Mouse (Mus musculus) layer of hippocampus, adult 18-20 months (tissue): ENCODE results near the gene Olfr1368. TPM values are rescaled to one million over a fixed set of nuclear protein-coding genes. Genes with fewer than 3 reads are reported as not detected.
A peak's percentile ranks its signal among the peaks of the same experiment; 100 is the strongest.
"Not testable (repeated sequence)": the region's sequence is repeated elsewhere in the genome, so short reads cannot be mapped to it uniquely, and the experiment has no call there.

Experiments used
- DNase-seq, 2 experiments: peaks; one replicate each; pipeline ENCODE4 v3.0.0; 2022; ENCODE audit warnings: low spot score in 2 of 2
- total RNA-seq, 2 experiments: library from RNA; stranded (reverse); gene quantifications; 2 replicates each; pipeline ENCODE4 v1.2.3; 2021

The Olfr1368 gene
- total RNA-seq, 2 experiments from 2014 or later = not detected

- DNase-seq = peak; percentile 19 to 45
These were observed 22.8 kb upstream of the Olfr1368 start for GRCm38 (mm10) chr13:21168371-21169011.

GRCm38 (mm10) chr13:21167910-21168300, 22.2 kb upstream of the Olfr1368 start:
- DNase-seq = peak in 1 of 2 experiments; percentile 55

- peak; percentile 63 to 94 for DNase-seq
These were observed 21.6 kb upstream of the Olfr1368 start for GRCm38 (mm10) chr13:21166936-21167909.

GRCm38 (mm10) chr13:21162591-21162990, 16.9 kb upstream of the Olfr1368 start:
- no peak for DNase-seq

- no peak for DNase-seq
These were observed 15.9 kb upstream of the Olfr1368 start for GRCm38 (mm10) chr13:21161591-21161990.

GRCm38 (mm10) chr13:21160657-21161590, 15.3 kb upstream of the Olfr1368 start:
- peak; percentile 89 to 96 for DNase-seq

GRCm38 (mm10) chr13:21160041-21160511, 14.4 kb upstream of the Olfr1368 start:
- DNase-seq = peak in 1 of 2 experiments; percentile 13

- peak in 1 of 2 experiments; percentile 27 for DNase-seq
These were observed 13.8 kb upstream of the Olfr1368 start for GRCm38 (mm10) chr13:21159475-21159819.

- peak; percentile 68 to 92 for DNase-seq
These were observed 13.3 kb upstream of the Olfr1368 start for GRCm38 (mm10) chr13:21158785-21159474.

GRCm38 (mm10) chr13:21158071-21158470, 12.4 kb upstream of the Olfr1368 start:
- no peak for DNase-seq

- no peak for DNase-seq
These were observed 10.2 kb upstream of the Olfr1368 start for GRCm38 (mm10) chr13:21155888-21156287.

- DNase-seq = no peak
These were observed 3.2 kb downstream of the Olfr1368 start for GRCm38 (mm10) chr13:21142421-21142820.

- not testable (repeated sequence) for DNase-seq
These were observed 16.3 kb downstream of the Olfr1368 start, which contains the start of gene Olfr263 for GRCm38 (mm10) chr13:21129339-21129738. Gene Olfr263 (plus strand): TSS chr13:21129639.

GRCm38 (mm10) chr13:21114121-21114520, 31.5 kb downstream of the Olfr1368 start:
- DNase-seq = no peak

- DNase-seq = not testable (repeated sequence)
These were observed 34.5 kb downstream of the Olfr1368 start, which contains the start of gene Olfr1369-ps1 for GRCm38 (mm10) chr13:21111183-21111582. Gene Olfr1369-ps1 (plus strand): TSS chr13:21111483.

GRCm38 (mm10) chr13:21110441-21110840, 35.2 kb downstream of the Olfr1368 start:
- DNase-seq = no peak

GRCm38 (mm10) chr13:21109759-21110158, 35.9 kb downstream of the Olfr1368 start:
- no peak for DNase-seq
